Mouse (Mus musculus): Measurements from ENCODE around the gene Cep128.
"Not testable (repeated sequence)": the region's sequence is repeated elsewhere in the genome, so short reads cannot be mapped to it uniquely, and the experiment has no call there.

Cep128 gene

GRCm38 (mm10) chr12:91063337-91064015 lies 320.7 kb downstream of the Cep128 start:
- in situ Hi-C loops (cut with MboI), result no loop called here

GRCm38 (mm10) chr12:91062681-91063080 lies 321.5 kb downstream of the Cep128 start:
- in situ Hi-C loops (cut with MboI), result no loop called here

GRCm38 (mm10) chr12:91059704-91060318 lies 324.4 kb downstream of the Cep128 start:
- in situ Hi-C loops (cut with MboI), result no loop called here

- in situ Hi-C loops (cut with MboI), result no loop called here
Measured at GRCm38 (mm10) chr12:91056885-91057284, 327.3 kb downstream of the Cep128 start.

GRCm38 (mm10) chr12:91052301-91052700 lies 331.9 kb downstream of the Cep128 start:
- in situ Hi-C loops (cut with MboI), result no loop called here

GRCm38 (mm10) chr12:91050593-91051325 lies 333.4 kb downstream of the Cep128 start:
- in situ Hi-C loops (cut with MboI), result no loop called here

- in situ Hi-C loops (cut with MboI), result no loop called here
Measured at GRCm38 (mm10) chr12:91041363-91041762, 342.8 kb downstream of the Cep128 start.

- in situ Hi-C loops (cut with MboI), result no loop called here
Measured at GRCm38 (mm10) chr12:91040267-91040905, 343.8 kb downstream of the Cep128 start.

GRCm38 (mm10) chr12:91029116-91029515 lies 355.1 kb downstream of the Cep128 start:
- in situ Hi-C loops (cut with MboI), result no loop called here

GRCm38 (mm10) chr12:91027681-91028080 lies 356.5 kb downstream of the Cep128 start:
- in situ Hi-C loops (cut with MboI), result no loop called here

GRCm38 (mm10) chr12:91027100-91027499 lies 357.1 kb downstream of the Cep128 start:
- in situ Hi-C loops (cut with MboI), result no loop called here

- in situ Hi-C loops (cut with MboI), result no loop called here
Measured at GRCm38 (mm10) chr12:91015075-91015474, 369.1 kb downstream of the Cep128 start.

GRCm38 (mm10) chr12:91013043-91013442 lies 371.2 kb downstream of the Cep128 start:
- in situ Hi-C loops (cut with MboI), result no loop called here

- in situ Hi-C loops (cut with MboI), result no loop called here
Measured at GRCm38 (mm10) chr12:91012184-91012583, 372.0 kb downstream of the Cep128 start.

GRCm38 (mm10) chr12:91008736-91009135 lies 375.5 kb downstream of the Cep128 start:
- in situ Hi-C loops (cut with MboI), result no loop called here

- in situ Hi-C loops (cut with MboI), result no loop called here
Measured at GRCm38 (mm10) chr12:91008170-91008569, 376.0 kb downstream of the Cep128 start.

- in situ Hi-C loops (cut with MboI), result no loop called here
Measured at GRCm38 (mm10) chr12:90997539-90997938, 386.7 kb downstream of the Cep128 start.

- in situ Hi-C loops (cut with MboI), result no loop called here
Measured at GRCm38 (mm10) chr12:90993331-90993730, 390.9 kb downstream of the Cep128 start.

- in situ Hi-C loops (cut with MboI), result no loop called here
Measured at GRCm38 (mm10) chr12:90987782-90988181, 396.4 kb downstream of the Cep128 start.

- in situ Hi-C loops (cut with MboI), result no loop called here
Measured at GRCm38 (mm10) chr12:90987259-90987658, 396.9 kb downstream of the Cep128 start.

GRCm38 (mm10) chr12:90982018-90982417 lies 402.2 kb downstream of the Cep128 start:
- in situ Hi-C loops (cut with MboI), result no loop called here

GRCm38 (mm10) chr12:90976406-90976805 lies 407.8 kb downstream of the Cep128 start:
- in situ Hi-C loops (cut with MboI), result not testable (repeated sequence)
